Mouse (Mus musculus): ENCODE data around the gene Clec12a.
"Not testable (repeated sequence)": the region's sequence is repeated elsewhere in the genome, so short reads cannot be mapped to it uniquely, and the experiment has no call there.

- not testable (repeated sequence) for TF ChIP-seq CTCF (IDR thresholded peaks at IDR 0.05; ENCODE audit: borderline replicate concordance, extremely low read depth, insufficient read depth, insufficient read length); POLR2A (IDR thresholded peaks at IDR 0.05; ENCODE audit: borderline replicate concordance, extremely low read depth, insufficient read depth, insufficient read length, poor library complexity, severe bottlenecking)
Observed at GRCm38 (mm10) chr6:129342391-129342790, at the start of gene Clec12a.

Data from brain, embryonic 14.5 days (tissue).